Mouse (Mus musculus): ENCODE measurements at regions not wholly inside any gene's neighbourhood (a gene's known extent, or its start where the extent isn't known, plus 50 kb on each side); places are given as distances from the start of the nearest gene placed in this dataset.

- DNase-seq (ENCODE audit: low spot score): no peak
Measured at GRCm38 (mm10) chr11:18821384-18821783, 197.4 kb downstream of the Meis1 start.

DNA sequence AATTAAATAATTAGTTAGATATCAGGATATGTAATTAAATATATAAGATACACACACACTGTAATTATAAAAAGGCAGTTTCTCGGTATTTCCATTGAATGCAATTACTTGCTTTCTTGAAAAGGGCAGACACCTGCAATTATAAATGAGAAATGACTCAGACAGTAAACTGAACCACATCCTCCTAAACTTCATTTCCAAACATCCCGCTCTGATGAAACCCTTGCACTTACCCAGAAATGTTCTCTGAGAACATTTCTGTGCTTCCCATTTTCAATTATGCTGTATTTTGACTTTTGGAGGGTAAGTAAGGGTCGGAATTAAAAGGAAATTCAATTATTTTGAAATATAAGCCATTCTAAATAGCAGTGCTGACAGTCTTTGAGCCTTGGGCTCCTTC lies 204.7 kb downstream of the Meis1 start:
- no peak for DNase-seq (ENCODE audit: low spot score)

GRCm38 (mm10) chr11:18767479-18767878 lies 251.3 kb downstream of the Meis1 start:
- no peak for DNase-seq (ENCODE audit: low spot score)

DNA sequence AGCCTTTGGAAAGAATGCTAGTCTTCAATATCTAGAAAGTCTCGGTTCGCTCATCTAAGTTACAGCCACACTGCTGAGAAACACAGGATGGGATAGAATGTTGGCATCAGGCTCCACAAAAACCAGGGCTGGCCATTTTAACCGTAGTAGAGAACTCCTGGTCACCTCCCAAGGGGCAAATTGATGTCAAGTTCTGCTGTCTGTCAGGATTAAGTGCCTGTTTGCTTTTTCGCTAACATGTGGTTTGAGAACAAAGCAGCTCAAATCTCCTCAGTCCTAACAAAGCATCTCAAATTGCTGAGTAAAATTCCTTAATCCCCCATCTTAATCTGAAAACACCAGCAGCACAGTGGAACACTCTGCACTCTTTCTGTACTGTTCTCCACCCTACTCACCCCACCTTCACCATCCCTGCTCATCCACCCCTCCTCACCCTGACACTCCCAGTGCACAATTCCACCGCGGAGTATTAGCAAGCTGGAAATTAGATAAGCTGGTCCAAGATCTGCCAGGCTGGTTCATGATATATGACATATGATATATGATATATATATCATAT lies 252.2 kb downstream of the Meis1 start:
- no peak for DNase-seq (ENCODE audit: low spot score)

DNA sequence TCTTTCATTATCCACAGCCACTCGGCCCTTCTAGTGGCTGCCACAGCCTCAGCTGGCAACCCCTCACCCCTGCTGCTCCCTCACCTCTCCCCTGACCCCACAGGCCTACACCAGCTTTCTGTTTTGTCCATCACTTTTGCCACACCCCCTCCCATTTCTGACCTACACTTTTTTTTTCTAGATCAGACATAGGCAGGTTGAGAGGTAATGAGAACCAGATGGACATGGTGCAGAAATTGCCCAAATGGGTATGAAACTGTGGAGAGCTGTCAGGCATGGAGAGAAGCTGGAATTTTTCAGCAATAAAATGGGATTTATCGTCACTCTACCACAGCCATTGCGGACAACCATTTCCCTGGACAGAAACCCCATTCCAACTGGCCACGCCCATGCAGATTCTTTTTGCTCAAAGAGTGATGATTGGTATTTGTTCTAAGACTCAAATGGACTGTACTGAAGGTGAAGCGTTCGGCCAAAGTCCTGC lies 260.2 kb downstream of the Meis1 start:
- no peak for DNase-seq (ENCODE audit: low spot score)

- DNase-seq (ENCODE audit: low spot score): no peak
Measured at GRCm38 (mm10) chr11:18756576-18756975, 262.2 kb downstream of the Meis1 start.

DNA sequence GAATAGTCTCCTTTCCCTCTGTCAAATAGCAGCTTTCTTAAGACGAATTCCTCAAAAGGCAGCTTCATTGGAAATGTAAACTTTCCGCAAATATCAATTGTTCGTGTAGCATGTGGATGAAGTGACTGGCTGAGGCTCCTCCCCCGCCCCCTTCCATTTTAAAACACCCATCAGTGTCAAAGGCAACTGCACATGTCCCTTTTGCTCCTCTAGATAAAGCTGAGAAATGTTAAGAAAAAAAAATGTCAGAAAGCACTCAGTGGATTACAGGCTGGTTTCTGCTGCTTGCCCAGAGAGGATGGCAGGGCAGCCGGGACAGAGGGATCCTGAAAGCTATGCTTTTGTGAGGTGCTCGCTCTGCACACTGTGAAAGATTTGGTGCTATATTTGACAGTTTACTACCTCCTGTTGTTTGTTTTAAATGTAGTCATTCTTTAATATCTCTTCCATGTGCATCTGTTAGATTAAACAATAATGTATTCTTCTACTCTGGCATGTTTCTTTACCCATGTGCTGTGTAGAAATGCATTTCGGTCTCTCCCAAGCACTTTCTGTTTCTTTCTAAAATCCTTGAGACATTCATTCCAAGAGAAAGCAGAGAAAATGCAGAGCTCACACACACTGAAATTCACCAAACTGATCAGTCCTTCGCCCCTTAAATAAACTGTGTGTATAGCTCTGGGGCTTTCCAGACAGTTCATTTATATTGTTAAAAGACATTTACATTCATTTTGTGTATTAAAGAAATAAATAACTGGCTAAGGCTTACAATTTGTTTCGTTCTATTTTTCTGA lies 263.9 kb downstream of the Meis1 start:
- no peak for DNase-seq (ENCODE audit: low spot score)

DNA sequence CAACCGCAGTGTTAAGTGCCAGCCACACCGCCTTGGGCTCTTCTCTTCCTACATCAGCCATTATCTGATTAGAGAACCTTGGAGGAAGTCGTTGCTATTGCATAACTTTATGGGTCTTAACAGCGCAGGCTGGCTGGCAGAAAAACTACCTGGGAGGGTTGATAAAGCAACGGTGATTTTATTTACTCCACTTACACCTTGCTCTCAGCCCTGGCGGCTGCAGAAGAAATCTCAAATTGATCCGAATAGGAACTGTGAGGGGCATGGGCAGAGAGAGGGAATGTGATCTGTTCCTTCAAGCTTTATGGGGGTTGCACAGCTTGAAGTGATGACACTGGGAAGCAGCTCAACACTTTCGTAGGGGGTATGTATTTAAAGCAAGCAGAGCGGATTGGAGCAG lies 264.9 kb downstream of the Meis1 start:
- DNase-seq (ENCODE audit: low spot score): no peak

DNA sequence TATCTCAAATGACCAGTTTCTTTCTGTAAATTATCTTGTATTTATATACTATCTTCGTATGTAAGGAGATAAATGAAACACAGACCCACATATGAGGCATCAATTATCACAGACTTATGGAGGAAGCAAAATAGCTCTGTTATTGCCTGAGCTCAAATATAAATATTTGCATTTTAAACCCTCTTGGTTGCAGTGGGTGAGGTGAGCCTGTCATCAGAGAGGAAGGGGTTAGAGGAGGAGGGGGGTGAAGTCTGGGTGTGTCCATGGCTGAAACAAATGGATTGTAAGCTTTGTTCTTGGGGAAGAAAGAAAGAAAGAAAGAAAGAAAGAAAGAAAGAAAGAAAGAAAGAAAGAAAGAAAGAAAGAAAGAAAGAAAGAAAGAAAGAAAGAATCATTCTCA lies 265.5 kb downstream of the Meis1 start:
- no peak for DNase-seq (ENCODE audit: low spot score)

- DNase-seq (ENCODE audit: low spot score): no peak
Measured at GRCm38 (mm10) chr11:18752512-18752911, 266.3 kb downstream of the Meis1 start.

GRCm38 (mm10) chr11:18750911-18751841 lies 267.6 kb downstream of the Meis1 start:
- DNase-seq (ENCODE audit: low spot score): no peak

- DNase-seq (ENCODE audit: low spot score): no peak
Measured at GRCm38 (mm10) chr11:18750080-18750375, 268.8 kb downstream of the Meis1 start.

DNA sequence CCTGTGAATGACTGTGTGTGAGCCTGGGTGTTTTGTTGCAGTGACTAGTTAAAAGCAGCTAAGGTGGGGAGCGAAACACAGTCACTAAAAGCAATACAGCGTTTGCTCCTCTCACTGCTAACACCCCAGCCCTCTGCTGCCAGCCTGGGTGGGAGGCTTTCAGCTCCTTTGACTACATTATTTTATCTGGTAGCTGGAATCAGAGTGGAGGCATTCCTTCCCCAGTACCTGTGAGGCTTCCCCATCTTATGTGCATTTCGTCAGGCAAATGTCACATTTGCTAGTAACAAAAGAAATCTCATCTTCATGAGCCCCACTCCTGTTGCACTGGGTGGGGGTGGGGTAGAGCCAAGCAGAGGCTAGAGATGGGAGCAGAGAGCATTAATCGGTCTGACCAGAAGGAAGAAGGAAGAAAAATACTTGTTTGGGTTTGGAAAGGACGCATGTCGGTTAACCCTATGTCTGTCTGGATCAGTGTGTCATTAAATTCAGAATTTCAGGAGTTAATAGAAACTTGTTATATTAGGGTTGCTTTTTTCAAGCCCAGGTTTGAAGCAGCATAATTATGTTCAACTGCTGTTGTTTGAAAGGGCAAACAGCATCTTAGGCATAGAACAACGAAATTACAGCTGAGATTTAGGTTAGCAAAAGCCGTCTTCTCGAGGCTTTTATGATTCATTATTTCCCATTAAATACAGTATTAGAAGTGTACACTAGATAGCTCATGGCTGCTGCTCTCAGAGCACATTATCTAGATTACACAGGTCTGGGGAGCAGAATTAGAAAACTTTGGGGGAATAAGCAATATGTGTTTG lies 269.3 kb downstream of the Meis1 start:
- DNase-seq (ENCODE audit: low spot score): no peak

DNA sequence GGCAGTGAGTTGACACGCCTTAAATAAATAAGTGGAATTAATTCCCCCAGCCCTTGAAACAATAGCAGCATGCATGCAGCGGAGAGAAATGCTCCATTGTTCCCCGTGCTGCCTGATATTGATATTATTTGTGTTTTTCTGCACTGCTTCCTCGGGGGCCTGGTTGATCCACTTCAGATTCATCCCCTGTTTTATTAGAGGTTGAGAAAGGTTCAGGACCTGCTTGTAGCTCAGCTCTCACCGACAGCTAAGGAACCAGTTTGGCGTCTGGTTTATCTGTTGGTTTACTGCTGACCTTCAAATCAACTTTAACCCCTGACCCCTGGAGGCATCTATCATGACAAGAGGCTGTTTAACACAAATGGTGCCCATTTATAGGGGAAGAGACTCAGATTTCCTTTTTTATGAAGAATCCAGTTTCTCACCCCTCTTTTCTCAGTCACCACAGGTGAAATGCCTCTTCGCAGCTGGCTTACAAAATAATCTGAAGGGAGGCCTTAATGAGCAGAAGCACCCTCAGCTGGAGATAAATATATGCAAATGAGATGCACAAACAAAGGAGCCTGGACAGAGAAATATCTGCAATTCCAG lies 270.8 kb downstream of the Meis1 start:
- peak; percentile 68 for DNase-seq (ENCODE audit: low spot score)

- DNase-seq (ENCODE audit: low spot score): no peak
Measured at GRCm38 (mm10) chr11:18747361-18747760, 271.4 kb downstream of the Meis1 start.

- DNase-seq (ENCODE audit: low spot score): no peak
Measured at GRCm38 (mm10) chr11:18746486-18746885, 272.3 kb downstream of the Meis1 start.

DNA sequence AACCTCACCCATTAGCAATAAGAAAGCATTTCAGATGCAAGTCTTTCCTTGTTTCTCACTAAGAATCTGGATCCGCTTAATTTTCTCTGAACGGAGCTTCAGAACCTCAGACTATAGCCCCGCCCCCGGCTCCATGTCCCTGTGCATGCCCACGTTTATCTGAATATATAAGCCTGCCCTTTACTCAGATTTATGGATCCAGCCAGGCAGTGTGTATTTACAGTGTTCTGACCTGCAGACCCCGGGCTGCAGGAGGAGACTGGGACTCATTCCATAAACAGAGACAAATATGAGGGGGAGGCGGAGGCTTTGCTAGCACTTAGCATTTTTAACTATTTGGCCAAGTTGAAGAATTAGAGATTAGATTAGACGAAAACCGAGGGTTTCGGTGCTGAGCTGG lies 272.9 kb downstream of the Meis1 start:
- DNase-seq (ENCODE audit: low spot score): peak; percentile 42

DNA sequence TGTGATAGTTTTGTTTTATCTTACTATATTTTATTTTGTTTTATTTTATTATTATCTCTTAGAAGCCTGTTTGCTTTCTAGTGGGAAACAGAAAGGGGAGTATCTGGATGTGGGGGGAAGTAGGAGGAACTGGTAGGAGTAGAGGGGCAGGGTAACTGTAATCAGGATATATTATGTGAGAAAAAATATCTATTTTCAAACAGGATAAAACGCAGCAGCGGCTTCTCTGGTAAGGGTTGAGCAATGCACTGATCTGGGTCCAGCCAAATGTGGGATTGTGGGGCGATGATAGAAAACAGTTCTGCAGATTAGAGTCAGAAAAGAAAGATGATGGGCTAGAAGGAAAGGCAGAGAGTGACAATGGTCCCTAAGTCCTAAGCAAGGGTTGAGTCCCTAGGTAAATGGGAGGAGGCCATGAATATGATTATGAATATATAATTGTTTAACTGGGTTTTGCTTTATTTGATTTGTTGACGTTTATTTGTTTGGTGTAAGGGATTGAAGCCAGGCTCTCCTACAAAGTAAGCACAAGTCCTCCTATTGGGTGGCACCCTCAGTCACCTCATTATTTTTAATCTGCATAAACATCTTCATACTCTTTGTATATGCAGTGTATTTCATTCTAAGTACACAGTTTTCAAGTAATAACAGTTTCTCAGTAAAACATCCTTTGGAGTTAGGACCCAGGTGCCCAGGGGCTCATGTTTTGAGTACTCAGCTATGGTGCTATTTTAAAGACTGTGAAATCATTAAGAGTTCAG lies 283.7 kb downstream of the Meis1 start:
- DNase-seq (ENCODE audit: low spot score): no peak

DNA sequence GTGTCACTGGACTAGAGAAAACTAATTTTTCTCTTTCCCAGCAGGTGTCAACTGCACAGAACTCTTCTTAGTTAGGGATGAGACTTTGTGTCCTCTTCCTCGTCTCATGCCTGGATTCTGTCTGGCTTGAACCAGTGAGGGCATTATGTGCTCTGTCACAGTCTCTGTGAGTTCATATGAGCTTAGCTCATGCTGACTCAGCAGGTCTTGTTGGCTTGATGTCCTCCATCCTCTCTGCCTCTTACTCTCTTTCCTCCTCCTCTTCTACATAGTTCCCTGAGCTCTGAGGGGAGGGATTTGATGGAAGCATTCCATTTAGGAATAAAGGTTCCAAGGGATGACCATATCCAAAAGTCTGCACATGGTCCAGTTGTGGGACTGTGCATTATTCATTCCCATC lies 284.7 kb downstream of the Meis1 start:
- no peak for DNase-seq (ENCODE audit: low spot score)

DNA sequence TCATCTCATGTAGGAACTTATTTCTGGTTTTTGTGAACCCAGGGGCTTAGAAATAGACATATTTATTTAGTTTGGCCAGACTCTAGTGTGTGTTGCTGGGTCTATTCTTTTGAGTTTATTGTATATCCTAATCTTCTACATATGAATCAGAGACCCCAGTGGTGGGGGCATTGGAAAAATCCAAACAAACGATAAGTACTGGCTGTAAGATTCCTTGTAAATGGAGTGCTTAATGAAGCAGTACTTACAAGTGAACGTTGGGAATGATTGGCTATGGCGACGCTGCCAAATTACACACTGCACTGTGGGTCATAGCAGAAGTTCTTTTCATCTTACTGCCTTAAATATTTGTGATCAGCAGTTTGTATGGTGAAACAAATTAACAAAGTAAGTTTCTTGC lies 289.0 kb downstream of the Meis1 start:
- no peak for DNase-seq (ENCODE audit: low spot score)

DNA sequence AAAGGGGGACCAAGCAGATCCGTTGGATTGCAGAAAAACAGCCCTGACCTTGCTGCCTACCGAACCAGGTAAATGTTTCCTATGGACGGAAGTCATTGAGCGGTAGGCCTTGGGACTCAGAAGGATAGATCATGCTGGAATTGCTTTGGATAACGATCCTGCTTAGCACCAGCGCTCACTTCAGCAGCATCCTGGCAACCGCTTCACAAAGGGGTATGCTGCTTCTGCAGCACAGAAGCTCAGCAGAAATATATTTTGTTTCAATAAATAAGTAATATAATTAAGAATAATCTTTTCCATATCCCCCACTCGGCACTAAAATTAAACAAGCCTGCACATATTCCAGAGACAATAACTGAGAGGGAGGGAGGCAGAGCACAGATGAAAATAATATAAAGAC lies 296.0 kb downstream of the Meis1 start:
- DNase-seq (ENCODE audit: low spot score): no peak

Data from yolk sac, embryonic 10.5 days (tissue).